Mouse (Mus musculus) small intestine, adult 2 months (tissue): ENCODE data around the gene Zswim1.

Source experiments
- CTCF ChIP-seq: fragments of 200-500 bp; IDR thresholded peaks from 2 replicates; pipeline ENCODE4 v1.5.1; 2012; ENCODE audit warnings: low read depth, mild to moderate bottlenecking, control low read depth, inconsistent platforms, low read length, moderate library complexity, mixed read lengths; ENCODE audit not compliant: insufficient replicate concordance, insufficient read length; ENCODE audit errors: extremely low read depth
- POLR2A ChIP-seq: fragments of 200-500 bp; IDR thresholded peaks from 2 replicates; pipeline ENCODE4 v1.6.1; 2012; ENCODE audit warnings: low read depth, mild to moderate bottlenecking, control low read depth, inconsistent platforms, low read length, moderate library complexity

DNA sequence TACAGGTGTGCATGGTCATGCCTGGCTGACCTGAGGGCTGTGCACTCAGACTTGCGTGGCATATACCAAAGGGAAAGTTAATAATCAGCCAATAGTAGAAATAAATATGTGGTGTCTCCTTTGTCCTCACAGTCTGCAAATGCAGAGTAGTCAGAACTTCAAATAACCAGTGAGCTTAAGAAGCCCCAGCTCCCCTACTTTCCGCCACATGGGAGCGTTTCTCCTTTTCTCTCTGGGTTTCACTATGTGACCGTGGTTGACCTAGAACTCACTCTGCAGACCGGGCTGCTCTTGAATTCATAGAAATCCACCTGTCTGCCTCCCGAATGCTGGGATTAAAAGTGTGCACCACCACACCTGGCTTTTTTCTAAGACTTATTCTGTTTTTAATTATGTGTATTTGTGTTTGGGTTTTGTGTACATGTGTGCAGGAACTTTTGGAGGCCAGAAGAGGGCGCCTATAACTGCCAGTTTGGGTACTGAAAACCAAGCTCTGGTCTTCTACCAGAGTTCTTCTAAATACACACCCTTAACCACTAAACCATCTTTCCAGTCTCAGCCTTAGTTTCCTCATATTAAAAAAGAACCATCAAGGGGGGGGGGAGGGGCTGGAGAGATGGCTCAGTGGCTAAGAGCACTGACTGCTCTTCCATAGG, 38.4 kb upstream of the Zswim1 start:
- TF ChIP-seq POLR2A (no peak), CTCF (no peak)
